Mouse (Mus musculus): Measurements from ENCODE around the gene Eef2.
"Not testable (repeated sequence)": the region's sequence is repeated elsewhere in the genome, so short reads cannot be mapped to it uniquely, and the experiment has no call there.

Gene Eef2

DNA sequence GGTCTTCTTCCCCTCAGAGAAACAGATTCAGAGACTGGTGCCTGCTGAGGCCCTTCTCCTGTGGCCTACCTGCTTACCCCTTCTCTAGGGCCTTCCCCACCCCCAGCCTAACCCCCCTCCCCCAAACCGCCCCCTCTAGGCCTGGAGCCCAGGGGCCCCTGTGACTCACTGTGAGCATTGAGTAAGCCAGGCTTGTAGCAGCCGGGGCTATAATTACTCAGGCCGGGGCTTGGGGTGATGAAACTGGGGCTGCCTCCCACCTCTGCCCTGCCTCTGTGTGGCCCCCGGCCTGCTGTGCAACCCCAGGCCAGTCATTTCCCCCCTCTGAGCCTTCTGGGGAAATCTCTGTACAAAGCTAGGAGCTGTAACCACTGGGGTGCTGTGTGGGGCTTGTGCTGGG, 30.1 kb upstream of the Eef2 start:
- no peak for DNase-seq (ENCODE audit: low spot score in 2 of 2)

DNA sequence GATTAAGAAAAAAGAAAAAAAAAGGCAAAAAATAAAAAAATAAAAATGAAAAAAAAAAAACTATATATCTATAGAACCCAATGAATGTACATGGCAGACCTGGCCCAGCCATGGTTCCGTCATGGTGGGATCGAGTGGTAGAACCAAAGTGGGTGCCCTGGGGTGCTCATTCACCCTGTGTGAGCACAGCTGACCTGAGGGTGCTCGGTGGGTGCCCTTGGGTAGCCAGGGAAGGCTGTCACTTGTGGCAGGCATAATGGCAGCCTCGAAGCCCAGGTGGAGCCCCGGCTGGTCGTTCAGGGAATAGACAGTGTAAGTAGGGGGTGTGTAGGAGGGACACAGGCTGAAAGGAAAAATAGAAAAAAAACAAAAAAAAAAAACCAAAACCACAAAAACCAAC, 25.2 kb upstream of the Eef2 start:
- DNase-seq (ENCODE audit: low spot score in 2 of 2), result no peak

DNA sequence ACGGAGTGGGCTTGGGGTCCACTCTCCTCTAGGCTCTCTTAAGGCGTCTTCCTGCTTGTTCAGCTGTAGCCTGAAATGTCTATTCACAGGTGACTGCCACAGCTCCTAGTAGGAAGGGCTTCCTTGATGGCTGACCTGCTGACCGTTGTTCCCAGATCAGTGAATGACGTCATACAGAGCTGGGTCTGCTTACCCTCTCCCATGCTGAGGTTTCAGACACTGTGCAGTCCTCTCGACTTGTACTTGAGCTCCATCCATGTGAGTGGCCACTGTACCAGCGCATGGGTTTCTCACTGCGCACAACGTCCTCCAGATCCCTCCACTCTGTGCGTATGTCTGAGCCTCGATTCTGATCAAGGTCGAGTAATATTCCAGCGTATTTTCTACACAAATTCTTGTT, 23.8 kb upstream of the Eef2 start:
- DNase-seq (ENCODE audit: low spot score in 2 of 2), result no peak

DNA sequence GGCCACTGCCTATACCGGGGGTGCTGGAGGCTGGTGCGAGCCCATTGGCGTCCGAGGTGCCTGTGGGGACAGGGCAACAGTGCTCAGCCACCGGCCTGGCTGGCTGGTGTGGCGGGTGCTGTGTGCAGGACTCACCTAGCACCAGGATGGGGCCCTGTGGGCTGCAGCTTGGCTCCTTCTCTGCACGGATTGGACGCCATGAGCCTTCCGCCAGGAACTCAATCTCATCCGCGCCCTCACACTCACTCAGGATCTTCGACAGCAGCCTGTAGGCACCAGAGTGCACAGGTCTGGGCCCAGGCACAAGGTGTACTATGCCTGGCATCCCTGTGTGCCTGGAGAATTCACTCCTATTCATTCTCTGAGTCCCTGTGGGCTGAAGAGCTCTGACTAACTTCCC, 22.1 kb upstream of the Eef2 start:
- no peak for DNase-seq (ENCODE audit: low spot score in 2 of 2)

DNA sequence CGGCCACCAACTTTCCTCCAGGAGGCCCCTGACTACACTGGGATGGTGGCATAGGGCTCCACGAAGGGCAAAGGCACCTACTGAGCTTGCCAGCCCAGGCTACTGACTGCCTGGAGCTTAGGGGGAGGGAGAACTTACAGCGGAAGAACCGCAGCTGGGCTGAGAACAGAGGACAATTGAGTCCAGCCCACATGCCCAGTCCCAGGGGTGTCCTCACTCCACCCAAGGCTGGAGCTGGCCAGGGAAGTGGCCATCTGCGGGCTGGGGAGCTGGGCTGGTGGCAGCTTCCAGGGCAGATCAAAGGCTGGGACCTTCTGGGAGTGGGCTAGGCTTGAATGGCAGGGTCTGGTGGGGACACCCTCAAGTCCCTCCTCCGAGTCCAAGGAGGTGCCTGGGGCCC, 21.7 kb upstream of the Eef2 start:
- no peak for DNase-seq (ENCODE audit: low spot score in 2 of 2)

DNA sequence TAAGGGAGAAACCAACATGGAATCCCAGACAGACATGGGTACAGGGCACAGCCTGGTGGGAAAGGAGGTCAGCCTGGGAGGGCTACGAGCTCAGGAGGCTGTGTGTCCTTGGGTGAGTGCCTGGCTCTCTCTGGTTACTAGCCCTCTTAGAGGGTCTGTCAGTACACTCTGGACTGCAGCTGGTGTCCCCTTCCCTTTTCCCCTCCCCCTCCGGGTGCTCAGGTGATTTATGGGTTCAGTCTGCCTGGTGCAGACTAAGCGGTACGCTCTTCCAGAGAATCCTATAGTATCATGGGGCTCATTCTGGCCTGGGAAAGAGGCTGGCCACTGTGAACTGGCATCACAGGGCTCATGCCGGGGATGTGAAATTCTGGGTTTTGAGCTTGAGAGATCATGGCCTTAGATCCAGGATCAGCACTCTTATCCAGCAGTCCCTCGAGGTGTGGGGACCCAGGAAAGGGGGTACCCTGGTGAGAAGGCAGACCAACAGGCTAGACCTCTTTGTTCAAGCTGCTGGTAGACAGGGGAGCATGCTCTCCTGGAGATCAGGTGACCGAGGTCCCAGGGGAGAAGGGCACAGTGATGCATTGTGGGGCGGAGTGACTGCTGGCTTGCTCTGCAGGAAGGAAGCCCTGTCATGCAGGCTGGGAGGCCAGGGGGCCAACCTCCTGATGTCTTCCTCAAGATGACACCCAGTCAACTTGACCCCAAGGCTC, 14.7 kb upstream of the Eef2 start:
- peak; percentile 78 to 86 for DNase-seq (ENCODE audit: low spot score in 2 of 2)

DNA sequence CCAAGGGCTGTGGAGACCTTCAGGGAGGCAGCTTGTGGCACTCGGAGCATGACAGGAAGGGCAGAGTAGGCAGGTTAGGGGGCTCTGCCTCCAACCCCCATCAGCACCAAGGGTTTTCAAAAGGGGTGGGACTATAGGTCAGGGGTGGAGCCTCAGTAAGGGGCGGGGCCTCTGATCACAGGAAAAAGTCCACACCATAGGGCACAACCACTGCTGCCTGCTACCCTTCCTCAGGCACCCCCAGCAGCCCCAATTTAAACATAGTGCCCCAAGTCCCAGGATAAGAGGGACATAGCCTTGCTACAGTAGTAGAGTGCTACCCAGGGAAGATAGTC, 14.1 kb upstream of the Eef2 start:
- DNase-seq (ENCODE audit: low spot score in 2 of 2), result peak in 1 of 2 experiments; percentile 59

DNA sequence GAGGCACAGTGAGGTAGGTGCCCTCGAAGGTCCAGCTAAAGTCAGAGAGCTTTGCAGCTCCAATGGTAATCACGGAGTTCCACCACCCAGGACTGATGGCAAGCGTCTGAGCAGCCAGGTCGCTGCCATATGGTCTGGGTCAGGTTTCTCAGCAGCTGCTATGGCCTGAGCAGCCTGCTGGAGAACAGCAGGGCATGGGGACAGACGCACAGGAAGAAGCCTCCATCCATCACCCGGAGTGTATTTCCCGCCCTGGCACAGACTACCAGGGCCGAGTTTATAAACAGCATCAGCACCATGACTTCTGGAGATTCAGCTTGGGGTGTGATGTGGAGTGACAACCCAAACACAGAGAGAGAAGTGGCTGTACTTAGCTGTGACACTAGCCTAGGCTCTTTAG, 11.3 kb upstream of the Eef2 start:
- DNase-seq (ENCODE audit: low spot score in 2 of 2), result no peak

DNA sequence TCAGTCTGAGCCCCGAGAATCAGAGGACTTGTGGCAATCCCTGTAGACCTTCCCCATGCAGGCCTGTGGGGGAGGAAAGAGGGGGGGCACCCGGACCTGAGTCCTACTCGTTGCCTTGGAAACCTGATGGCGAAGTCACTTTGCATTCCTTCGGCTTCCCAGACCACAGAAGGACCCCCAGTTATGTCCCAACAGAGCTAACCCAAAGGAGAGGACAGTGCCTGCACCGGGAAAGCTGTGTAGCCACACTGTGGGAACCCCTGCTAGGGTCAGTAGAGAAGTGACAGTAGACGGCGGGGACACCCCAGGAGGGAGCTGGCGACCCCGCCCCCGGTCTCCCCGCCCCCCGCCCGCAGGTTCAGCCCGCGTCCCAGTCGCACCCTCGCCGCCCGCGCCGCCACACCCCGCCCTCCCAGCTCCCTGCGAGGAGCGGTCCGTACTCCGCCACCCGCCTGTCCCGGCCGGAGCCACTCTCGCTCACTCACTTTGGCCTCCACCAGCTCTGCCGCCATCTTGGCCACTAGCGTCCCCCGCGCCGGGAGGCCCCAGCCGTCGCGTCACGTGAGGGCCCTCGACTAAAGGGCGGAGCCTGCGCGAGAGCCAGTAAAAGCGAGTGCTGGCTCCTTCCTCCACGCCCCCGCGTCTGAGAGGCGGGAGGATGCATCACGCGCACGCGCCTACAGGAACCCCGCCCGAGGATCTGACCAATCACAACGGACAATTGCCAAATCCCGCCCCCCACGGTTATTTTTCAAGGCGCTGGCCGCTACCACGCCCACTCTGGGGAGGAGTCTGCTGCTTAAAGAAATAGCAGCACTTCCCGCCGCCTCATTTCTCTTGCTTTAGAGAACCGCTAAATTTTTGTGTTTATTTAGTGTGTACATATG, 9.0 kb upstream of the Eef2 start, which contains the start of gene Pias4:
Gene Pias4, minus strand, starts transcription at position 724 of the 887 bp plus-strand sequence.
- peak; percentile 100 for DNase-seq (ENCODE audit: low spot score in 2 of 2)

DNA sequence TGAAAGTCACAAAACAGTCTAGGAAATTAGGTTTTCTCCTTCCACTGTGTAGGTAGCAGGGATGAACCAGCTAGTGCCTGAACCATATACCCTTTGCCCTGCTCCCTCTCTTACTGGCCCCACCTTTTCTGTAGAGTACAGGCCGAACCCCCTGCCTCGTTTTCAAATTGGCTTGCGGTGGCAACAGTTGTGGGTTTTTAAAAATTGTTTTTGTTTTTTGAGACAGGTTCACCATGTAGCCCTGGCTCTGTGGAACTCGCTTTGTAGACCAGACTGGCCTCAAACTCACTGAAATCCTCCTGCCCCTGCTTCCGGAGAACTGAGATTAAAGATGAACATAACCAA, 8.4 kb upstream of the Eef2 start:
- no peak for DNase-seq (ENCODE audit: low spot score in 2 of 2)

DNA sequence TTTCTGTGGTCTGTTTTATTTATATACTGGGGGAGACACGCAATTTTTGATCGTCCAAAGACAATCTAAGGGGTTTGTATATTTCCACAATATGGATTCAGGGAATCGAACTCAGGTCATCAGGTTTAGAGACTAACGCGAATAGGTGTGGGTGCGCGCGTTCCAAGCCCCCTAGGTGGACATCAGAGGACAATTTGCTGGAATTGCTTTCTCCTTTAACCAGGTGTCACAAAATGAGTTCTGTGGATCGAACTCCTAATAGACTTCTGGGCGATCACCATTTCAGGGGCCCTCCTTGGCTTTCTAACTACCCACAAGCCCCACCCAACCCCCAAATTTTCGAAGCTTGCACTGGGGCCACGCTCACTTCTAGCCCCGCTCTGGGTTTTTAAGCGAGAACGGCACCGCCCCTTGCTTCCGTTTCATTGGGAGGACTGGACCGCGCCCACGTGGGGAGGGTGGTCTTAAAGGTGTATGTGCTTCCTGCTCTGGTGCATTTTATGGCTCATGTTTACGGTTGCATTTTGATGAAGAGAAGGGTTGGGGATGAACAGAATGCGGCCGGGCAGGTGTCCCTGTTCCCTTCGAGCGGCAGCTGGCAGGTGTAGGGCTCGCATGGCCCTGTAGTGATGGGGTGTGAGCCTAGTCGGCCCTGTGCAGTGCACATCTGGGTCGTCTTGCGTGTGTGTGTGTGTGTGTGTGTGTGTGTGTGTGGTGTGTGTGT, 7.7 kb upstream of the Eef2 start:
- DNase-seq (ENCODE audit: low spot score in 2 of 2), result peak; percentile 88 to 92

DNA sequence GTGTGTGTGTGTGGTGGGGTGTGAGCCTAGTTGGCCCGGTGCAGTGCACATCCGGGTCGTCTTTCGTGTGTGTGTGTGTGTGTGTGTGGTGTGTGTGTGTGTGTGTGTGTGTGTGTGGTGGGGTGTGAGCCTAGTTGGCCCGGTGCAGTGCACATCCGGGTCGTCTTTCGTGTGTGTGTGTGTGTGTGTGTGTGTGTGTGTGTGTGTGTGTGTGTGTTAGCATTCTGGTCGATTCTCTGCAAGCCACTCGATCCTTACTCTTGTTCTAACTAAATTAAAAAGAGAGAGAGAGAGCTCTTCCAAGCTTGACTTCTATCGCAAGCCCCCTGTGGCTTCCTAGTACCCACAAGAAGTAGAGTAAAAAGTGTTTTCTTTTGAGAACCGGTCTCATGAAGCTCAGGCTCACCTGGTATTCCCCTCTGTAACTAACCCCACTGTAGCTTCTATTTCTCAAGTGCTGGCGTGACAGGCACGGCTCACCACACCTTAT, 7.0 kb upstream of the Eef2 start:
- not testable (repeated sequence) for DNase-seq (ENCODE audit: low spot score in 2 of 2)

DNA sequence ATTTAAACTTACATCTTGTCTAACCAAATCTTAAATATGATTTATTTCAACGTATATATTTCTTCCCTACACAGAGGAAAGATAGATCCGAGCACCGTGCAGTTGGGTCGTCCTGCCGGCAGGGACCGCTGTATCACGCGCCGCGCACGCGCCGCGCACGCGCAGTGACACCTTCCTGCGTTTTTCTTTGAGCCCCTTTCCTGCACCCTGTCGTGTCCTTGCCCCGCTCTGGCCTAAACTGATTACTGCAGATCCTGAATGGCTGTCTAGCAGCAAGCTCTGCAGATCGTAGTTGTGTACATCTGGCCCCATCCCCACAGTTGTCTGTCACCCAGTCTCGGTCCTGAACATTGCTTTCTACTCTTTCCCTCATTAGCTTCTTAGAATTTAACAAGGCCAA, 3.3 kb upstream of the Eef2 start:
- peak; percentile 83 to 94 for DNase-seq (ENCODE audit: low spot score in 2 of 2)

DNA sequence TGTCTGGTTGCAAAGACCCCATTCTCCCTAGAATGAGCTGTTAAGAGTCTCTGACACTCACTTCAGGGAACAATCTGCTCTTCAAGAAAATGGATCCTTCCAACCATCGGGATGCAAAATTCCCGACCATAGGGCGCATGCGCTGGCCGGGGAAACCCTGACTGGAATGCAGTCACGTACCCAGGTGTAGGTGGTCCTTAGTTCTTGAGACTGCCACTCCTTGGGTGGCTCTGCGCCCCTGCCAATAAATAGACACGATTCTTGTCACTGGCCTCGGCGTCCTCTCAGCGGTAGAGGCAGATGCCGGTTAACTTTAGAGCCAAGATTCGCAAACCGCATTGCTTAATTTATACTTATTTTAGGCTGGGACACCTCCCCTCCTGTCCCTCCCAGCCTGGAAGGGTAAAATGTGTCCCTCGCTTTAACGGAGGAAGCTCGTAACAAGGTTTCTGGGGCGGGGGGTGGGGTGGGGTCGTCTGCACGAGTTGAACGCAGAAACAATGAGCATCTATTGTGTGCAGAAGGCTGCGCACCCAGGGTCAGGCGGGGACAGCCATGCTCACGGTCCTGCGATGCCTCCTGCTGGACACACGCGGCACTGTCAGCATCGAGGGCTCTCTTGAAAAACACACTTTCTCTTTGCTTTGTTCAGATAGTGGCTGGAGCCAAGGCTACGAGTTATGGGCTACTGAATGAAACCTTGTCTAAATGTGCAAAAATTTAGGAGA, 1.6 kb upstream of the Eef2 start:
- DNase-seq (ENCODE audit: low spot score in 2 of 2), result peak; percentile 91 to 97

DNA sequence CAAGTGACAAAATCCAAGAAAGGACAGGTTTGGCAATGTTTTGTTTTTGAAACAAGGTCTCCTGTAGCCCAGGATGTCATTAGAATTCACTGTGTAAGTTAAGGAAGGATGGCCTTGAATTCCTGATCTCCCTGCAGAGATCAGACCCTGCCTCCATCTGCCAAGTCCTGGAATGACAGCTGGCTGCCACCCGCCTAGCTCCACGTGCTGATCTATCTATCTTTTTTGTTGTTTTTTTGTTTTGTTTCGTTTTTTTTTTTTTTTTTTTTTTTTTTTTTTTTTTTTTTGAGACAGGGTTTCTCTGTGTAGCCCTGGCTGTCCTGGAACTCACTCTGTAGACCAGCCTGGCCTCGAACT, 1.1 kb upstream of the Eef2 start:
- not testable (repeated sequence) for DNase-seq (ENCODE audit: low spot score in 2 of 2)

DNA sequence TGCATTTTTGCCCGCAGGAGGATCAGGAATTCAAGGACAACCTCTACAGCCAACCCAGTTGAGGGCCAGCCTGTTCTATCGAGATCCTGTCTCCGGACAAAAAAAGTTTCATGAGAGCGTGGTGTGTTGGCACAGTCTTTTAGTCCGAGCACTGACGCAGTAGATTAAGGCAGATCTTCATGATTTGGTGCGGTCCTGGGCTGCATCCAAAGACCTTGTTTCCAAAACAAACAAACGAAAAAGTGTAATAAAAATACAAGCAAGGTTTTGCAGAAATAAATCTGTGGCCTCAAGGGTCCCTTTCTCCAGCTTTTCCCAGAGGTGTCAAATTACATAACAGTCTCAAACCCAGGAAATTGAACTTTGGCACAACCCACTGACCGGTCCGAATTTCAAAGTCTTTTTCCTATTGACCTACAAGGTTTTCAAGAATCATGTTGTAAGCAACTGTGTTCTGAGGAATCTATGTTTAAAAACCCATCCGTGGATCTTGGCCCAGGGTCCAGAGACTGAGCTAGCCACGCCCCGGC, 430 bp upstream of the Eef2 start:
- no peak for DNase-seq (ENCODE audit: low spot score in 2 of 2)

DNA sequence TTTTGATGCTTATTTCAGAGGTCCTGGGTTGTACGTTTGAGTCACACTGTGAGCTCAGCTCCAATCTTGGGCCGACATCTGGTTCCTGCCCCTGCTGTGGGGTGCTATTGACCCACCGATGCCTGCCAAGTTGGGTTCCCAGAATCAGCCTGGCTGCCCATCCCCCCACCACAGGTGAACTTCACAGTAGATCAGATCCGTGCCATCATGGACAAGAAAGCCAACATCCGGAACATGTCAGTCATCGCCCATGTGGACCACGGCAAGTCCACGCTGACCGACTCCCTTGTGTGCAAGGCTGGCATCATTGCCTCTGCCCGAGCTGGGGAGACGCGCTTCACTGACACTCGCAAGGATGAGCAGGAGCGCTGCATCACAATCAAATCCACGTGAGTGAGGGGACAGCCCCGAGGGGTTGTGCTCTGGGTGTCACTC, 1.1 kb downstream of the Eef2 start:
- no peak for DNase-seq (ENCODE audit: low spot score in 2 of 2)

DNA sequence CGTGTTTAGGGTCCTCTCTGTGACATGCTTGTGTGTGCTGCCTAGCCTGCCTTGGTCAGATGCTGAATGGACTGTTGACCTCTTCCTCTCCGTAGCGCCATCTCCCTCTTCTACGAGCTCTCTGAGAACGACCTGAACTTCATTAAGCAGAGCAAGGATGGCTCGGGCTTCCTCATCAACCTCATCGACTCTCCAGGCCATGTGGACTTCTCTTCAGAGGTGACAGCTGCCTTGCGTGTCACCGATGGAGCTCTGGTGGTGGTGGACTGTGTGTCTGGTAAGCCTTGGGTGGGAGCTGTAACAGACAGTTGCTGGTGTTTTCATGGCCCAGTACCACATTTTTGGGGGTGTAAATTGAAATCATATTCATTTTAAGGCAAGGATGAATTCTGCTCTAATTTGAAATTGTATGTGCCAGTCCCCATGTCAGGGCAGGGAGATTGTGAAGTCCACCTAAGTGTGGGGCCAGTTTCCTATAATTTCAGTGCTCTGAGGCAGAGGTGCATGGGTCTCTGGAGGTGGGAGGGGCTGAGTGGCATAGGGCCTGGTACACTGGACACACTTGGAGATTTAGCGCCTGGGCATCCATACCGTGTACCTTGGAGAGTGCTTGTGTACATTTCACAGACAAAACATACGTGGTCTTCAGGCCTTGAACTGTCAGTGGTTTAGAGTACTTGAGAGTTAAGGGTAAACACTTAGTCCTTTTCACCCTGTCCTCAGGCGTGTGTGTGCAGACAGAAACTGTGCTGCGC, 1.7 kb downstream of the Eef2 start:
- peak; percentile 69 to 89 for DNase-seq (ENCODE audit: low spot score in 2 of 2)

DNA sequence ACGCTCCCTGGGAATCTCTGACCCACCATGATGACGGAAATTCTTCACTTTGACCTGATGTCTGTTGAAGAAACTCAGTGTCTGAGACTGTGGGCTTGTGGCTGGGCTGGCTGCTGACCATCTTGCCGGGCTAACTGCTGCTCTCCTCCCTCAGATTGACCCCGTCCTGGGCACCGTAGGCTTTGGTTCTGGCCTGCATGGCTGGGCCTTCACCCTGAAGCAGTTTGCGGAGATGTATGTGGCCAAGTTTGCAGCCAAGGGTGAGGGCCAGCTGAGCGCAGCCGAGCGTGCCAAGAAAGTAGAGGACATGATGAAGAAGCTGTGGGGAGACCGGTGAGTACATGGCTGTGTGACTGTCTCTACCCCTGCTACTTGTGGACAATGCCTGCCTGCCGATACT, 2.5 kb downstream of the Eef2 start:
- DNase-seq (ENCODE audit: low spot score in 2 of 2), result no peak

DNA sequence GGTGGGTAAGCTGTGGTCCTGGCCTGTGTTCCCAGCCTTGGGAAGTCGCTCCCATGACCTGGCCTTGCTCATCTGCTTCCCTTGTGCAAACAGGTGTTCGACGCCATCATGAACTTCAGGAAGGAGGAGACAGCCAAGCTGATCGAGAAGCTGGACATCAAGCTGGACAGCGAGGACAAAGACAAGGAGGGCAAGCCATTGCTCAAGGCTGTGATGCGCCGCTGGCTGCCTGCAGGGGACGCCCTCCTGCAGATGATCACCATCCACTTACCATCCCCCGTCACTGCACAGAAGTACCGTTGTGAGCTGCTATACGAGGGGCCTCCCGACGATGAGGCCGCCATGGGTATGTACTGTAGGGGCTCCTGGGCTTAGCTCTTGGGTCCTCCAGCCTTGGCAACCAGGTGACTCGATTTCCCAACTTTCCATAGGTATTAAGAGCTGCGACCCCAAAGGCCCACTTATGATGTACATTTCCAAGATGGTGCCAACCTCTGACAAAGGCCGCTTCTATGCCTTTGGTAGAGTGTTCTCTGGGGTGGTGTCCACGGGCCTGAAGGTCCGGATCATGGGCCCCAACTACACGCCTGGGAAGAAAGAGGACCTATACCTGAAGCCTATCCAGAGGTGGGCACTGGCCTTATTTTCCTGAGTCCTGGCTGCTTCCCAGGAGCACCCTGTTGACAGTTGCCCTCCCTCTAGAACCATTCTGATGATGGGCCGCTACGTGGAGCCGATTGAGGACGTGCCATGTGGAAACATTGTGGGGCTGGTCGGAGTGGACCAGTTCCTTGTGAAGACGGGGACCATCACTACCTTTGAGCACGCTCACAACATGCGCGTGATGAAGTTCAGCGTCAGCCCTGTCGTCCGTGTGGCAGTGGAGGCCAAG, 3.3 kb downstream of the Eef2 start:
- DNase-seq (ENCODE audit: low spot score in 2 of 2), result no peak
